Mouse (Mus musculus): Measurements from ENCODE around the gene Kdm7a. TPM values are rescaled to one million over a fixed set of nuclear protein-coding genes. Genes with fewer than 3 reads are reported as not detected.
A peak's percentile ranks its signal among the peaks of the same experiment; 100 is the strongest.

Gene Kdm7a
- polyA plus RNA-seq, 1 experiment = 3.7 TPM

GRCm38 (mm10) chr6:39146041-39146440, 60.5 kb downstream of the Kdm7a start:
- DNase-seq = no peak
- peaks cover 26% of the 10 kb centered on the region for H3K36me3 ChIP-seq (ENCODE audit: control insufficient read depth, insufficient read depth, low read length)
- WGBS = 80% methylated on average over 6 of the region's 6 CpGs

GRCm38 (mm10) chr6:39132556-39132955, 74.0 kb downstream of the Kdm7a start:
- no peak for DNase-seq
- Histone ChIP-seq H3K27ac (ENCODE audit: control insufficient read depth, insufficient read depth, low read length) (no peak overlapping the region), H3K4me1 (replicated peaks; ENCODE audit: control insufficient read depth, insufficient read depth, low read length) (no peaks in the 10 kb centered on the region), H3K36me3 (ENCODE audit: control insufficient read depth, insufficient read depth, low read length) (no peaks in the 10 kb centered on the region), H3K27me3 (ENCODE audit: control insufficient read depth, insufficient read depth, low read length) (no peaks in the 10 kb centered on the region), H3K4me3 (ENCODE audit: control insufficient read depth, insufficient read depth, low read length) (no peak overlapping the region)
- WGBS = 93% methylated on average over 5 of the region's 5 CpGs
- TF ChIP-seq POLR2A (IDR thresholded peaks at IDR 0.05; ENCODE audit: control insufficient read depth, extremely low read depth, insufficient read depth, low read length, poor library complexity) (no peak), CTCF (IDR thresholded peaks at IDR 0.05; ENCODE audit: borderline replicate concordance, control insufficient read depth, extremely low read depth, insufficient read depth, low read length, poor library complexity) (no peak)

More at GRCm38 (mm10) chr6:39146041-39146440, 60.5 kb downstream of the Kdm7a start:
- H3K4me3 ChIP-seq (ENCODE audit: control insufficient read depth, insufficient read depth, low read length) = no peak overlapping the region
- H3K27me3 ChIP-seq (ENCODE audit: control insufficient read depth, insufficient read depth, low read length) = no peaks in the 10 kb centered on the region
- H3K4me1 ChIP-seq (replicated peaks; ENCODE audit: control insufficient read depth, insufficient read depth, low read length) = no peaks in the 10 kb centered on the region
- no peak overlapping the region for H3K27ac ChIP-seq (ENCODE audit: control insufficient read depth, insufficient read depth, low read length)
- TF ChIP-seq POLR2A (IDR thresholded peaks at IDR 0.05; ENCODE audit: control insufficient read depth, extremely low read depth, insufficient read depth, low read length, poor library complexity) = no peak
- no peak for TF ChIP-seq CTCF (IDR thresholded peaks at IDR 0.05; ENCODE audit: borderline replicate concordance, control insufficient read depth, extremely low read depth, insufficient read depth, low read length, poor library complexity)

GRCm38 (mm10) chr6:39131480-39131879, 75.1 kb downstream of the Kdm7a start:
- DNase-seq = no peak
- Histone ChIP-seq H3K27ac (ENCODE audit: control insufficient read depth, insufficient read depth, low read length) (no peak overlapping the region), H3K27me3 (ENCODE audit: control insufficient read depth, insufficient read depth, low read length) (no peaks in the 10 kb centered on the region), H3K36me3 (ENCODE audit: control insufficient read depth, insufficient read depth, low read length) (no peaks in the 10 kb centered on the region), H3K4me1 (replicated peaks; ENCODE audit: control insufficient read depth, insufficient read depth, low read length) (no peaks in the 10 kb centered on the region), H3K4me3 (ENCODE audit: control insufficient read depth, insufficient read depth, low read length) (no peak overlapping the region)
- WGBS = 79% methylated on average over 4 of the region's 4 CpGs
- TF ChIP-seq CTCF (IDR thresholded peaks at IDR 0.05; ENCODE audit: borderline replicate concordance, control insufficient read depth, extremely low read depth, insufficient read depth, low read length, poor library complexity) = no peak
- no peak for TF ChIP-seq POLR2A (IDR thresholded peaks at IDR 0.05; ENCODE audit: control insufficient read depth, extremely low read depth, insufficient read depth, low read length, poor library complexity)

GRCm38 (mm10) chr6:39124719-39125118, 81.9 kb downstream of the Kdm7a start:
- no peak for DNase-seq
- H3K27ac ChIP-seq (ENCODE audit: control insufficient read depth, insufficient read depth, low read length) = no peak overlapping the region

GRCm38 (mm10) chr6:39120685-39121084, 85.9 kb downstream of the Kdm7a start:
- WGBS = 46% methylated on average over 3 of the region's 3 CpGs
- TF ChIP-seq POLR2A (IDR thresholded peaks at IDR 0.05; ENCODE audit: control insufficient read depth, extremely low read depth, insufficient read depth, low read length, poor library complexity) (no peak), CTCF (IDR thresholded peaks at IDR 0.05; ENCODE audit: borderline replicate concordance, control insufficient read depth, extremely low read depth, insufficient read depth, low read length, poor library complexity) (no peak)
- DNase-seq = no peak
- no peaks in the 10 kb centered on the region for H3K36me3 ChIP-seq (ENCODE audit: control insufficient read depth, insufficient read depth, low read length)
- H3K4me1 ChIP-seq (replicated peaks; ENCODE audit: control insufficient read depth, insufficient read depth, low read length) = peaks cover 10% of the 10 kb centered on the region
- no peak overlapping the region for H3K27ac ChIP-seq (ENCODE audit: control insufficient read depth, insufficient read depth, low read length)
- no peak overlapping the region for H3K4me3 ChIP-seq (ENCODE audit: control insufficient read depth, insufficient read depth, low read length)
- H3K27me3 ChIP-seq (ENCODE audit: control insufficient read depth, insufficient read depth, low read length) = no peaks in the 10 kb centered on the region

More at GRCm38 (mm10) chr6:39124719-39125118, 81.9 kb downstream of the Kdm7a start:
- Histone ChIP-seq H3K4me3 (ENCODE audit: control insufficient read depth, insufficient read depth, low read length) (no peak overlapping the region), H3K27me3 (ENCODE audit: control insufficient read depth, insufficient read depth, low read length) (no peaks in the 10 kb centered on the region), H3K36me3 (ENCODE audit: control insufficient read depth, insufficient read depth, low read length) (no peaks in the 10 kb centered on the region), H3K4me1 (replicated peaks; ENCODE audit: control insufficient read depth, insufficient read depth, low read length) (no peaks in the 10 kb centered on the region)
- TF ChIP-seq POLR2A (IDR thresholded peaks at IDR 0.05; ENCODE audit: control insufficient read depth, extremely low read depth, insufficient read depth, low read length, poor library complexity) = no peak
- no peak for TF ChIP-seq CTCF (IDR thresholded peaks at IDR 0.05; ENCODE audit: borderline replicate concordance, control insufficient read depth, extremely low read depth, insufficient read depth, low read length, poor library complexity)

- TF ChIP-seq POLR2A (IDR thresholded peaks at IDR 0.05; ENCODE audit: control insufficient read depth, extremely low read depth, insufficient read depth, low read length, poor library complexity) = no peak
- TF ChIP-seq CTCF (IDR thresholded peaks at IDR 0.05; ENCODE audit: borderline replicate concordance, control insufficient read depth, extremely low read depth, insufficient read depth, low read length, poor library complexity) = 0 out of 2 replicates have a peak, but pooled peaks have one; percentile 9
- no peaks in the 10 kb centered on the region for H3K36me3 ChIP-seq (ENCODE audit: control insufficient read depth, insufficient read depth, low read length)
- H3K27me3 ChIP-seq (ENCODE audit: control insufficient read depth, insufficient read depth, low read length) = no peaks in the 10 kb centered on the region
- H3K4me3 ChIP-seq (ENCODE audit: control insufficient read depth, insufficient read depth, low read length) = peak overlapping the region; percentile 98
- WGBS = 10% methylated on average over 49 of the region's 49 CpGs
- peaks cover 10% of the 10 kb centered on the region for H3K4me1 ChIP-seq (replicated peaks; ENCODE audit: control insufficient read depth, insufficient read depth, low read length)
- no peak for DNase-seq
- H3K27ac ChIP-seq (ENCODE audit: control insufficient read depth, insufficient read depth, low read length) = no peak overlapping the region
Measured at GRCm38 (mm10) chr6:39118456-39118881, 88.1 kb downstream of the Kdm7a start.
